Mouse (Mus musculus) frontal cortex, postnatal 36 days (tissue): Measurements from ENCODE around the gene Rsu1.

Experiments used
- DNase-seq, 2 experiments: peaks; one replicate each; pipeline ENCODE4 v3.0.0; 2022; ENCODE audit warnings: low spot score in 2 of 2

Rsu1 gene

GRCm38 (mm10) chr2:13048649-13049048 is 222.6 kb downstream of the Rsu1 start:
- no peak for DNase-seq

GRCm38 (mm10) chr2:13044555-13044954 is 226.7 kb downstream of the Rsu1 start:
- DNase-seq = no peak

- no peak for DNase-seq
Observed at GRCm38 (mm10) chr2:13039785-13040184, 231.4 kb downstream of the Rsu1 start.

GRCm38 (mm10) chr2:13038772-13039171 is 232.4 kb downstream of the Rsu1 start:
- DNase-seq = peak in 1 of 2 experiments; percentile 13
